Mouse (Mus musculus) neural tube, embryonic 14.5 days (tissue): ENCODE measurements around the gene Zranb3. TPM values are rescaled to one million over a fixed set of nuclear protein-coding genes. Genes with fewer than 3 reads are reported as not detected.

Experiments
- ATAC-seq: fragments of 200-750 bp; cut with Nextera tagmentation; 2 replicates; pipeline ENCODE4 v1.8.0; 2017; ENCODE audit warnings: low read depth, mild to moderate bottlenecking, moderate TSS enrichment, moderate library complexity
- H3K27ac ChIP-seq: fragments of 300-500 bp; sonication (generic); 2 replicates; pipeline ENCODE4 v1.5.1; 2014; ENCODE audit warnings: low read depth, mild to moderate bottlenecking, control low read depth, low read length, moderate library complexity, mixed read lengths
- H3K27me3 ChIP-seq: fragments of 300-500 bp; sonication (generic); 2 replicates; pipeline ENCODE4 v1.6.1; 2014; ENCODE audit warnings: low read length; ENCODE audit not compliant: control insufficient read depth, insufficient read depth
- H3K36me3 ChIP-seq: fragments of 300-500 bp; sonication (generic); 2 replicates; pipeline ENCODE4 v1.6.1; 2014; ENCODE audit warnings: low read length, mixed read lengths; ENCODE audit not compliant: control insufficient read depth, insufficient read depth
- H3K4me1 ChIP-seq: fragments of 300-500 bp; sonication (generic); 2 replicates; pipeline ENCODE4 v1.6.1; 2014; ENCODE audit warnings: low read length; ENCODE audit not compliant: control insufficient read depth, insufficient read depth
- H3K4me2 ChIP-seq: fragments of 300-500 bp; sonication (generic); 2 replicates; pipeline ENCODE4 v1.6.1; 2014; ENCODE audit warnings: mild to moderate bottlenecking, low read depth, low read length, control low read depth
- H3K4me3 ChIP-seq: fragments of 300-500 bp; sonication (generic); 2 replicates; pipeline ENCODE4 v1.5.1; 2014; ENCODE audit warnings: low read depth, low read length, control low read depth, mixed read lengths
- H3K9ac ChIP-seq: fragments of 300-500 bp; sonication (generic); replicated peaks from 2 replicates; pipeline ENCODE4 v1.6.1; 2014; ENCODE audit warnings: low read depth, mild to moderate bottlenecking, control low read depth, low read length, mixed read lengths
- H3K9me3 ChIP-seq: fragments of 300-500 bp; sonication (generic); 2 replicates; pipeline ENCODE4 v1.6.1; 2016; ENCODE audit warnings: low read length; ENCODE audit not compliant: control insufficient read depth
- WGBS: fragments of 180-500 bp; shearing (Covaris S2); extraction: QIAGEN DNeasy Blood & Tissue Kit; methylation state at CpG from one replicate; pipeline ENCODE4 v1.1.7; 2014; 5-methylcytosine and 5-hydroxymethylcytosine counted together
- polyA plus RNA-seq: library from polyadenylated mRNA; unstranded; fragments of >200 nt; fragmentation: Nextera tagmentation; extraction: Ambion mirVana; gene quantifications from 2 replicates; pipeline ENCODE4 v1.2.1, GENCODE M21; 2014

The Zranb3 gene
- polyA plus RNA-seq, 1 experiment from 2014 or later = 4.3 TPM

DNA sequence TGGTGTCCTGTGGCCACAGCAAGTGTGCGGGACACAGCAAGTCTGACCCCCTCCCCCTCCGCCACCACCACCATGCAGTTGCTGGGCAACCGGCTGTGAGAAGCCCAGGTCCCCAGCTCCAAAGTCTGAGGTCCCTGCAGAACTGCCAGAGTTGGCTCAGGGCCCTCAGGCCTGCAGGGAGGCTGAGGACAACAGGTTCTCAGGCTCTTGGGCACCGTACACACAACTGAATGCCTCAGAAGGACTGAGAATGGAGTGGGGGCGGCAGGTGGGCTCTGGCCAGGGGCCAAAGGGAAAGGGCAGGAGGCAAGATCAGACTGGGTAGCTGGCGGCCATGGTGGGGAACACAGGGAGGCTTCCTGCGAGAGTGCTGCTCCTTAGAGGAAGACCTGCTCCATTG is 20.0 kb downstream of the Zranb3 start:
- no peak overlapping the region for H3K27ac ChIP-seq
- no peaks in the 10 kb centered on the region for H3K36me3 ChIP-seq
- no peak overlapping the region for H3K4me3 ChIP-seq
- no peak overlapping the region for H3K9ac ChIP-seq
- ATAC-seq = peak; percentile 41; the same call in 1 of the 2 replicates
- no peaks in the 10 kb centered on the region for H3K4me1 ChIP-seq
- WGBS = 72% methylated on average over 7 of the region's 7 CpGs
- H3K4me2 ChIP-seq = no peak overlapping the region
- no peaks in the 10 kb centered on the region for H3K27me3 ChIP-seq
- H3K9me3 ChIP-seq = no peaks in the 10 kb centered on the region

DNA sequence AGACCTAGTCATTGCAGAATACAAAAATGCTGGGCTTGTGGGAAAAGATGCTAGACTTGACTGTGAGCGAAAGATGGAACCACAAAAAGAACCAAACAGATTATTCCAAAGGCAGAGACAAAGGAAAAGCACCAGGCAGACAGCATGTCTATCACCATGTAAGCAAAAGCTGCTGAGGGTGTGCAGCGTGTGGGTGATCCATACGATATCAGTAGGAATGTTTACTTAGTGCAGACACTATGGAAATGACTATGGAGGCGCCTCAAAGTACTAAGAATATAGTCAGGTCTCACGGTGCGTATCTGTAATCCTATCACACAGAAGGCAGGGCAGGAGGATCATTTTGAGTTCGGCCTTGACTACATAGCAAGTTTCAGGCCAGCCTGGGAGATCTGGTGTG is 21.0 kb downstream of the Zranb3 start:
- no peak overlapping the region for H3K4me2 ChIP-seq
- no peak for ATAC-seq
- no peaks in the 10 kb centered on the region for H3K27me3 ChIP-seq
- H3K9me3 ChIP-seq = no peaks in the 10 kb centered on the region
- H3K4me3 ChIP-seq = no peak overlapping the region
- H3K27ac ChIP-seq = no peak overlapping the region
- H3K4me1 ChIP-seq = no peaks in the 10 kb centered on the region
- no peak overlapping the region for H3K9ac ChIP-seq
- WGBS = 94% methylated on average over 7 of the region's 7 CpGs
- no peaks in the 10 kb centered on the region for H3K36me3 ChIP-seq

DNA sequence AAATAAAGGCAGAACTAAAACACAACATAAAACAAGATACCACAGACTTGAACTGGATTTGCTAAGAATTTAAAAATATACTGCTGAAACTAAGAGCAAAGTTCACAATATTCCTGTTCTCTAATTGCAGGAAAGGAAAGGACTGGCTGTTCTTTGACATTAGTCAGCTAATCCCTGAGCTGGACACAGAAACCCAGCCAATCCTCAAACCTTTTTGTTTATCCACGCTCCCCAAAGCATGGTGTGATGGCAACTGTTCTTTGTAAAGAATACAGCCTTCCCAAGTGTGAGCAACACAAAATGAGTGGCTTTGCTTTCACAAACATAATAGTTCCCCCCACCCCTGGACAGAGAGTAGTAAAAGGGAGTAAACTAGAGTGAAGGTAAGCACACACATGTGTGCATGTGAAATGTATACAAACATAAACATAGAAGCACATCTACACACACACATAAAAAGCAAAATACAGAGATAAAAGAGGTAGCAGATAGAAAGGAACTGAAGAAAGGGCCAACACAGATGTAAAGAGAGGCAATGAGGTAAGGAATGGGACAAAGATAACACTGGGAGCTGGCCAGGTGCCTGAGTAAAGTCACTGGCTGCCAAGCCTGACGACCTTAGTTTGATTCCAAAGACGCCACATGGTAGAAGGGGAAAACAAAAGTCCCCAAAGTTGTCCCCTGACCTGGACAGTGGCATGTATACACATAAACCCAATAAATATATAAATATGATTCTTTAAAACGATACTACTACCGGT is 21.7 kb downstream of the Zranb3 start:
- H3K27ac ChIP-seq = no peak overlapping the region
- no peaks in the 10 kb centered on the region for H3K9me3 ChIP-seq
- H3K4me1 ChIP-seq = no peaks in the 10 kb centered on the region
- no peak overlapping the region for H3K4me2 ChIP-seq
- H3K27me3 ChIP-seq = no peaks in the 10 kb centered on the region
- 83% methylated on average over 5 of the region's 5 CpGs for WGBS
- no peak overlapping the region for H3K9ac ChIP-seq
- H3K36me3 ChIP-seq = no peaks in the 10 kb centered on the region
- ATAC-seq = no peak
- no peak overlapping the region for H3K4me3 ChIP-seq

DNA sequence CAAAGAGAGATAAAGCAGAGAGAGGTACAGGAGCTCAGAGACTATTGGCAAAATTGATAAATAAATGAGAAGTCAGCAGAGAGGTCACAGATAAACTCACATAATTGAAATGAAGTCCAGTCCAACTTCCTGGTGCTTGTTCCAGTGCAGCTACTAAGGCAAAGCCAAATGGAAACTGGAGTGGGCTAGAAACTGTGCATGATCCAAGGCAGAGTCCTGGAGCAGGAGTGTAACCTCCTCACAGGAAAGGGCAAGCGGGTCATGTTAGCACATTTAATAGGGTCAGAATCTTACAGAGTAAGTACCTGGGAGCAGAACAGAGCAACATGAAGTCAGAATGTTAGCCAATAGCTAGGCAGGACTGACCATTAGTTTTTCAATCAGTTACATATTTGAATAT is 24.2 kb downstream of the Zranb3 start:
- Histone ChIP-seq H3K27me3 (no peaks in the 10 kb centered on the region), H3K27ac (no peak overlapping the region), H3K9ac (no peak overlapping the region), H3K9me3 (no peaks in the 10 kb centered on the region), H3K36me3 (no peaks in the 10 kb centered on the region), H3K4me1 (no peaks in the 10 kb centered on the region), H3K4me3 (no peak overlapping the region), H3K4me2 (no peak overlapping the region)
- WGBS = 100% methylated on average over 1 of the region's 1 CpGs
- ATAC-seq = no peak

DNA sequence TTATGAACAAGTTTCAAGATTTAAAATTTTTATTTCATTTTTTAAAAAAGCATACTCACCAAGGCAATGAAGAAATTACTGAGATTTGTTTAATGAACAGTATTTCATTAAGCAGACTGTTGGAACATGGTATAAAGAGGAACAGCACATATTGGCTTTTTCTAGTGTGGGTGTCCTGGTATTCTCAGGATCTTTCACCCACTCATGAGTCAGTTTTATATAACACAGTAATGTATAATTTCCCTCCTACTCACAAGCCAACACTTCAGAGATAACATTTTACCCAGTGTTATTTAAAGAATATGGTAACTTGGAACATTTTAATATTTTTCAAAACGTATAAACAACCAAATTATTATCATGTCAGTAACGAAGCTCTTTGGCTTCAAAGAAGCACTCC is 25.1 kb downstream of the Zranb3 start:
- no peak overlapping the region for H3K4me2 ChIP-seq
- WGBS = 92% methylated on average over 2 of the region's 2 CpGs
- no peak overlapping the region for H3K9ac ChIP-seq
- no peak overlapping the region for H3K27ac ChIP-seq
- no peaks in the 10 kb centered on the region for H3K27me3 ChIP-seq
- no peaks in the 10 kb centered on the region for H3K9me3 ChIP-seq
- no peaks in the 10 kb centered on the region for H3K36me3 ChIP-seq
- no peak overlapping the region for H3K4me3 ChIP-seq
- H3K4me1 ChIP-seq = no peaks in the 10 kb centered on the region
- no peak for ATAC-seq

DNA sequence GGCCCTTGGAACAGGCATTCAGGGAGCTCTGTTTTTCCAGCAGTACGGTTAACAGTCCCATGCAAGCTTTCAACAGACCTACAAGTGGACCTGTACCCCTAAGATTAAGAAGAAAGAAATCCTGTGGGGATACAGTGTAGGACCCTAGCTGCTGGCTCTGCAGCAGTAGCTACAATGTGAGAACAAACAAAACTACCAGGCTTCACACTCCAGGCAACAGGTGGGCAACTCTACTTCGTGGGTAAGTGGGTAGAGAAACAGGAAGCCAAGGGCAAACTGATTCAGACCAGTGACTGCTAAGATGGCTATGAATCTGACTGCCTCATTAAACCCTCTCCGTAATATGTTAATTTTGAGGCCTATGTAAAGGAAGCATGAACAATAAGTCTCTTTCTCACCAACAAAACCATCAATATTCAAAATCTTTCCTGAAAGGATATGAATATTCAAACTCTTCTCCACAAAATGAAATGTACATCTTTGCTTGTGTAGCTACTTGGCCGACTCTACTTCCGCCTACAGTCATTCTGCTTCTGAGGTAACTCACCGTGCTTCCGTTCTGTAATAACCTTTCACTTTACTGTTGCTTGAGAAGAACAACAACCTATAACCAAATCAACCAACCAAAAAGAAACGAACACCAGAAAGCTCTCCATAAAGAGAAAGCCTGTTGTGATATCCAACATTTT is 25.9 kb downstream of the Zranb3 start:
- Histone ChIP-seq H3K9me3 (no peaks in the 10 kb centered on the region), H3K27me3 (no peaks in the 10 kb centered on the region), H3K27ac (no peak overlapping the region), H3K9ac (no peak overlapping the region), H3K4me3 (no peak overlapping the region), H3K4me2 (no peak overlapping the region), H3K36me3 (no peaks in the 10 kb centered on the region), H3K4me1 (no peaks in the 10 kb centered on the region)
- 83% methylated on average over 8 of the region's 8 CpGs for WGBS
- ATAC-seq = no peak

DNA sequence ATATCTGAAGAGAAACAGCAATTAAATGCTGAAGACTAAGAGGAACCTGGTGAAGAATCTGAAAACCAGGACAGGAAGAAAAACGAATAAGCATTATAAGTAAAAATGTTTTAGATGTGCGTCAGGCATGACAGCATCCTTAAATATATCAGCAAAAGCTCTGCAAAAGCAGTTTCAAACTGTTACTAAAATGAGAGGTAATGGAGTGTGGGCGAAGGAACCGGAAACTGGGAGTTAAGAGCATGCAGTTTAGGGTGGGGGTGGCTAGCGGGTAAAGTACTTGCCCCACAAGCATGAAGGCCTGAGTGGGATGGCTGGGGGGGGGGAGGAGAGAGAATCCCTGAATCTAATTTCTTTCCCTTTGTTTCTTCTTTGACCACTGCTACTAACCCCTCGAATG is 29.8 kb downstream of the Zranb3 start:
- no peak for ATAC-seq
- H3K9me3 ChIP-seq = no peaks in the 10 kb centered on the region
- no peak overlapping the region for H3K4me2 ChIP-seq
- no peak overlapping the region for H3K4me3 ChIP-seq
- no peak overlapping the region for H3K27ac ChIP-seq
- H3K36me3 ChIP-seq = no peaks in the 10 kb centered on the region
- 92% methylated on average over 6 of the region's 6 CpGs for WGBS
- no peaks in the 10 kb centered on the region for H3K27me3 ChIP-seq
- H3K4me1 ChIP-seq = no peaks in the 10 kb centered on the region
- no peak overlapping the region for H3K9ac ChIP-seq

DNA sequence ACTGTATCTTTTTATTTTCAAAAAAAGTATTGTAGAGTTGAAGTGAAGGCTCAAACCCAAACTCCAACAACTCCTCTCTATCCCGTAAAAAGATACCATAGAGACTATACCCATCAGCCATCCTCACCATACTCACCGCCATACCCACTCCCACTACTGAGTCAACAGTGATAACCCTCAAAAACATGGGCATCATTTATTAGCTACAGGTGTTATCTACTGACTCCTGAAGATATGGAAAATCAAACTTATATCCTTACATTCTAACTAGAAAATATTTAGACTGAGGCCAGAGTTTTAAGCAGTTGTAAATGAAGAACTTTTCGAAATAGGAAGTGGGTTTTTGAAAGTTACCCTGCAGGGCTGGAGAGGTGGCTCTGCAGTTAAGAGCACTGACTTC is 32.8 kb downstream of the Zranb3 start:
- H3K4me3 ChIP-seq = no peak overlapping the region
- 91% methylated on average over 3 of the region's 3 CpGs for WGBS
- H3K36me3 ChIP-seq = no peaks in the 10 kb centered on the region
- no peaks in the 10 kb centered on the region for H3K27me3 ChIP-seq
- no peak overlapping the region for H3K27ac ChIP-seq
- no peak for ATAC-seq
- no peaks in the 10 kb centered on the region for H3K9me3 ChIP-seq
- H3K9ac ChIP-seq = no peak overlapping the region
- no peak overlapping the region for H3K4me2 ChIP-seq
- H3K4me1 ChIP-seq = no peaks in the 10 kb centered on the region

DNA sequence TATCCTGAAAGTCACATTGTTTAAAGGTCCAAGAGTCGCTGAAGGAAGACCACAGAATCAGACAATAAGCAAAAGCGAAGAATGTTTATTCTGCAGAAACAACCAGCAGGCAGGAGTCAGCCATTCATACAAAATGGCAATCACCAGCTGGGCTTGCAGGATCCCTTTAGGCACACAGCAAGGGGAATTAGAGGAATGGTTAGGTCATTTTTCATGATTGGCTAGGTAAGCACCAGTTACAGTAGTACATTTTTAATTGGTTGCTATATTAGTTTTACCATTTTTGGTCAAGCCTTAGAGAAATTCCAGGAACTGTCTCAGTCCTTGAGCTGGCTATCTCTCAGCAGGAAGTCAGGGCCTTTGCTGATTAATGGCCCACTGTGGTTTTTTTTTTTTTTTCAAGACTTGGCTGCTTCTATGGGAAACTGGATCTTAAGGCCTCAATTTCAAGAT is 33.9 kb downstream of the Zranb3 start:
- no peak overlapping the region for H3K9ac ChIP-seq
- H3K4me1 ChIP-seq = no peaks in the 10 kb centered on the region
- 68% methylated on average over 2 of the region's 2 CpGs for WGBS
- no peaks in the 10 kb centered on the region for H3K36me3 ChIP-seq
- ATAC-seq = no peak
- no peaks in the 10 kb centered on the region for H3K27me3 ChIP-seq
- no peak overlapping the region for H3K4me2 ChIP-seq
- H3K9me3 ChIP-seq = no peaks in the 10 kb centered on the region
- no peak overlapping the region for H3K4me3 ChIP-seq
- no peak overlapping the region for H3K27ac ChIP-seq
